Mouse (Mus musculus) gastrocnemius, adult 2 months (tissue): Measurements from ENCODE around the gene Mapk10. TPM values are rescaled to one million over a fixed set of nuclear protein-coding genes. Genes with fewer than 3 reads are reported as not detected.

Experiments
- DNase-seq: peaks from one replicate; pipeline ENCODE4 v3.0.0; 2022
- H3K27ac ChIP-seq: fragments of 200-600 bp; 2 replicates; pipeline ENCODE4 v1.8.1; 2022; ENCODE audit warnings: mild to moderate bottlenecking
- H3K4me3 ChIP-seq: fragments of 200-600 bp; 2 replicates; pipeline ENCODE4 v1.8.1; 2022; ENCODE audit warnings: mild to moderate bottlenecking, moderate library complexity
- CTCF ChIP-seq: fragments of 200-600 bp; IDR thresholded peaks from 2 replicates; pipeline ENCODE4 v1.8.1; 2022; ENCODE audit warnings: antibody characterized with exemption, mild to moderate bottlenecking, moderate library complexity
- intact Hi-C: fragments of 180-260 bp; cut with DNase I; formaldehyde crosslinking; loops from one replicate; pipeline ENCODE4 v1.15.1; 2025
- total RNA-seq, 2 experiments: library from RNA; stranded (reverse); gene quantifications; 2 replicates each; pipeline ENCODE4 v1.2.3; 2021

The Mapk10 gene
- total RNA-seq, 2 experiments from 2014 or later = 1.1 to 1.2 TPM

- H3K27ac ChIP-seq = no peak overlapping the region
- no peak for DNase-seq
- intact Hi-C loops = no loop called here
- no peak overlapping the region for H3K4me3 ChIP-seq
- no peak for TF ChIP-seq CTCF
These were observed 16.6 kb downstream of the Mapk10 start for GRCm38 (mm10) chr5:103194549-103194948.

GRCm38 (mm10) chr5:103193700-103194099 lies 17.4 kb downstream of the Mapk10 start:
- no peak for DNase-seq
- H3K4me3 ChIP-seq = no peak overlapping the region
- no peak overlapping the region for H3K27ac ChIP-seq
- TF ChIP-seq CTCF = no peak
- intact Hi-C loops = no loop called here

GRCm38 (mm10) chr5:103191577-103191976 lies 19.6 kb downstream of the Mapk10 start:
- DNase-seq = no peak
- intact Hi-C loops = no loop called here
- no peak for TF ChIP-seq CTCF
- no peak overlapping the region for H3K27ac ChIP-seq
- no peak overlapping the region for H3K4me3 ChIP-seq

- no peak for DNase-seq
- intact Hi-C loops = no loop called here
- Histone ChIP-seq H3K27ac (no peak overlapping the region), H3K4me3 (no peak overlapping the region)
- TF ChIP-seq CTCF = no peak
These were observed 26.9 kb downstream of the Mapk10 start for GRCm38 (mm10) chr5:103184256-103184655.

GRCm38 (mm10) chr5:103181622-103182021 lies 29.5 kb downstream of the Mapk10 start:
- TF ChIP-seq CTCF = no peak
- DNase-seq = no peak
- intact Hi-C loops = no loop called here
- no peak overlapping the region for H3K4me3 ChIP-seq
- no peak overlapping the region for H3K27ac ChIP-seq

GRCm38 (mm10) chr5:103177010-103177409 lies 34.1 kb downstream of the Mapk10 start:
- intact Hi-C loops = no loop called here
- Histone ChIP-seq H3K27ac (no peak overlapping the region), H3K4me3 (no peak overlapping the region)
- no peak for TF ChIP-seq CTCF
- DNase-seq = no peak

GRCm38 (mm10) chr5:103175989-103176388 lies 35.1 kb downstream of the Mapk10 start:
- intact Hi-C loops = no loop called here
- no peak overlapping the region for H3K27ac ChIP-seq
- DNase-seq = no peak
- no peak for TF ChIP-seq CTCF
- H3K4me3 ChIP-seq = no peak overlapping the region

GRCm38 (mm10) chr5:103174607-103175006 lies 36.5 kb downstream of the Mapk10 start:
- Histone ChIP-seq H3K27ac (no peak overlapping the region), H3K4me3 (no peak overlapping the region)
- DNase-seq = no peak
- intact Hi-C loops = no loop called here
- TF ChIP-seq CTCF = no peak

GRCm38 (mm10) chr5:103171207-103171606 lies 39.9 kb downstream of the Mapk10 start:
- no peak for TF ChIP-seq CTCF
- H3K4me3 ChIP-seq = no peak overlapping the region
- no peak for DNase-seq
- intact Hi-C loops = no loop called here
- H3K27ac ChIP-seq = no peak overlapping the region

GRCm38 (mm10) chr5:103167371-103167770 lies 43.8 kb downstream of the Mapk10 start:
- TF ChIP-seq CTCF = no peak
- H3K4me3 ChIP-seq = no peak overlapping the region

GRCm38 (mm10) chr5:103166755-103167154 lies 44.4 kb downstream of the Mapk10 start:
- Histone ChIP-seq H3K27ac (no peak overlapping the region), H3K4me3 (no peak overlapping the region)
- no peak for TF ChIP-seq CTCF
- no peak for DNase-seq
- intact Hi-C loops = no loop called here

More at GRCm38 (mm10) chr5:103167371-103167770, 43.8 kb downstream of the Mapk10 start:
- DNase-seq = no peak
- intact Hi-C loops = no loop called here
- no peak overlapping the region for H3K27ac ChIP-seq

GRCm38 (mm10) chr5:103164022-103164421 lies 47.1 kb downstream of the Mapk10 start:
- Histone ChIP-seq H3K27ac (no peak overlapping the region), H3K4me3 (no peak overlapping the region)
- TF ChIP-seq CTCF = no peak
- intact Hi-C loops = no loop called here
- DNase-seq = no peak

- no peak overlapping the region for H3K4me3 ChIP-seq
- intact Hi-C loops = no loop called here
- no peak for TF ChIP-seq CTCF
- DNase-seq = no peak
- H3K27ac ChIP-seq = no peak overlapping the region
These were observed 49.6 kb downstream of the Mapk10 start for GRCm38 (mm10) chr5:103161574-103161973.

GRCm38 (mm10) chr5:103161196-103161540 lies 50.0 kb downstream of the Mapk10 start:
- DNase-seq = no peak
- H3K27ac ChIP-seq = no peak overlapping the region
- TF ChIP-seq CTCF = no peak
- H3K4me3 ChIP-seq = no peak overlapping the region
- intact Hi-C loops = no loop called here
